Mouse (Mus musculus): ENCODE data around the gene Cx3cl1. TPM values are rescaled to one million over a fixed set of nuclear protein-coding genes. Genes with fewer than 3 reads are reported as not detected.

Gene Cx3cl1
- polyA plus RNA-seq, 1 experiment: 20.6 TPM

Other genes starting within 250 kb of the Cx3cl1 start
- 27.6 and 31.4 TPM in 2 replicates for gene Cpne2, start 239.0 kb upstream of the Cx3cl1 start, polyA plus RNA-seq (2012; rRNA removed)
- 11.4 and 12.5 TPM in 2 replicates for gene Rspry1, start 170.1 kb upstream of the Cx3cl1 start, polyA plus RNA-seq (2012; rRNA removed)
- 42.8 and 48.5 TPM in 2 replicates for gene Fam192a, start 170.0 kb upstream of the Cx3cl1 start, polyA plus RNA-seq (2012; rRNA removed)
- gene Arl2bp, start 105.4 kb upstream of the Cx3cl1 start, polyA plus RNA-seq (2012; rRNA removed): 113 and 116 TPM in 2 replicates
- gene Pllp, start 75.7 kb upstream of the Cx3cl1 start, polyA plus RNA-seq (2012; rRNA removed): 82.4 and 99.3 TPM in 2 replicates
- 1.6 and 2.3 TPM in 2 replicates for gene Ccl22, start 26.4 kb upstream of the Cx3cl1 start, polyA plus RNA-seq (2012; rRNA removed)
- 2.3 and 4.0 TPM in 2 replicates for gene Ccl17, start 38.4 kb downstream of the Cx3cl1 start, polyA plus RNA-seq (2012; rRNA removed)
- gene Coq9, start 66.3 kb downstream of the Cx3cl1 start, polyA plus RNA-seq (2012; rRNA removed): 62.3 and 72.1 TPM in 2 replicates
- gene Ciapin1, start 66.3 kb downstream of the Cx3cl1 start, polyA plus RNA-seq (2012; rRNA removed): 22.0 and 27.7 TPM in 2 replicates
- 89.5 and 99.2 TPM in 2 replicates for gene Polr2c, start 85.4 kb downstream of the Cx3cl1 start, polyA plus RNA-seq (2012; rRNA removed)
- 12.4 and 13.6 TPM in 2 replicates for gene Dok4, start 104.3 kb downstream of the Cx3cl1 start, polyA plus RNA-seq (2012; rRNA removed)
- 36.5 and 36.8 TPM in 2 replicates for gene Ccdc102a, start 146.1 kb downstream of the Cx3cl1 start, polyA plus RNA-seq (2012; rRNA removed)
- 1.4 TPM in 2 replicates for gene Adgrg5, start 151.7 kb downstream of the Cx3cl1 start, polyA plus RNA-seq (2012; rRNA removed)
- gene Adgrg1, start 202.7 kb downstream of the Cx3cl1 start, polyA plus RNA-seq (2012; rRNA removed): 47.4 and 52.8 TPM in 2 replicates
- gene Adgrg3, start 245.7 kb downstream of the Cx3cl1 start, polyA plus RNA-seq (2012; rRNA removed): 4.9 and 6.3 TPM in 2 replicates